Mouse (Mus musculus) naive thymus-derived CD4-positive, alpha-beta T cell, adult 2 months (primary cell): ENCODE measurements around the gene Tspan15.

ENCODE experiments used
- DNase-seq: peaks from one replicate; pipeline ENCODE4 v3.0.0-alpha.2; 2011; ENCODE audit warnings: low read depth

Tspan15 gene

GRCm38 (mm10) chr10:62189910-62190309, 41.1 kb downstream of the Tspan15 start:
- no peak for DNase-seq

- no peak for DNase-seq
Measured at GRCm38 (mm10) chr10:62189303-62189702, 41.7 kb downstream of the Tspan15 start.

GRCm38 (mm10) chr10:62186882-62187281, 44.2 kb downstream of the Tspan15 start:
- peak; percentile 69 for DNase-seq

GRCm38 (mm10) chr10:62183053-62183452, 48.0 kb downstream of the Tspan15 start:
- DNase-seq = peak; percentile 89

GRCm38 (mm10) chr10:62182471-62183014, 48.5 kb downstream of the Tspan15 start:
- DNase-seq = no peak

GRCm38 (mm10) chr10:62181701-62182100, 49.4 kb downstream of the Tspan15 start:
- no peak for DNase-seq

GRCm38 (mm10) chr10:62179944-62180343, 51.1 kb downstream of the Tspan15 start:
- DNase-seq = no peak

- no peak for DNase-seq
Measured at GRCm38 (mm10) chr10:62174533-62175313, 56.3 kb downstream of the Tspan15 start.

GRCm38 (mm10) chr10:62173941-62174448, 57.1 kb downstream of the Tspan15 start:
- DNase-seq = no peak

GRCm38 (mm10) chr10:62172841-62173553, 58.1 kb downstream of the Tspan15 start:
- no peak for DNase-seq

GRCm38 (mm10) chr10:62162410-62162809, 68.6 kb downstream of the Tspan15 start:
- DNase-seq = no peak

- DNase-seq = no peak
Measured at GRCm38 (mm10) chr10:62149929-62150328, 81.1 kb downstream of the Tspan15 start.

GRCm38 (mm10) chr10:62147466-62148248, 83.4 kb downstream of the Tspan15 start:
- no peak for DNase-seq

- DNase-seq = no peak
Measured at GRCm38 (mm10) chr10:62145957-62146356, 85.1 kb downstream of the Tspan15 start.

GRCm38 (mm10) chr10:62143820-62144219, 87.2 kb downstream of the Tspan15 start, which contains the start of gene Fam241b:
Fam241b (minus strand) TSS chr10:62143920.
- no peak for DNase-seq

- DNase-seq = no peak
Measured at GRCm38 (mm10) chr10:62138040-62138439, 93.0 kb downstream of the Tspan15 start.

GRCm38 (mm10) chr10:62137150-62137549, 93.9 kb downstream of the Tspan15 start:
- no peak for DNase-seq

GRCm38 (mm10) chr10:62135696-62136470, 95.2 kb downstream of the Tspan15 start:
- no peak for DNase-seq
